Mouse (Mus musculus) kidney, adult 11 months (tissue): ENCODE measurements around the gene 5330417H12Rik.

Source experiments
- DNase-seq: peaks from one replicate; pipeline ENCODE4 v3.0.0; 2022

The 5330417H12Rik gene

DNA sequence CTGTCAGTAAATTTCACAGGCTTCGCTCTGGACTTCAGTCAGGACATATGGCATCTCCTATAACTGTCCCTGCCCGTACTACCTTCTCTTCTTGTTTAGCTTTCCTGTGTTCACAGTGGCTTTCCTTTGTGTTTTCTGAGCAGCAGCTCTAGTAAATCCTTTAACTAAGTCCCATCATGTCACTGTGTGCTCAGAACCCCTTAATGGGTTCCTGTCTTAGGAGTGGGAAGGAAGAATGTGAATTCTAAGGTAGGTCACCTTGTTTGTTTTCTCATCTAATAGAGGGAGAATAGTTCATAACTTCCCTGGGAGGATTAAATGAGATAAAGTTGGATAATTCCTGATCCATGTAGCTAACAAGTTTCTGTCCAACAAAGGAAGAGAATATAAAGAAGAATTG lies at the start of gene 5330417H12Rik:
TSS of gene 5330417H12Rik (minus strand) at position 101 of the 400 bp plus-strand sequence.
- no peak for DNase-seq

DNA sequence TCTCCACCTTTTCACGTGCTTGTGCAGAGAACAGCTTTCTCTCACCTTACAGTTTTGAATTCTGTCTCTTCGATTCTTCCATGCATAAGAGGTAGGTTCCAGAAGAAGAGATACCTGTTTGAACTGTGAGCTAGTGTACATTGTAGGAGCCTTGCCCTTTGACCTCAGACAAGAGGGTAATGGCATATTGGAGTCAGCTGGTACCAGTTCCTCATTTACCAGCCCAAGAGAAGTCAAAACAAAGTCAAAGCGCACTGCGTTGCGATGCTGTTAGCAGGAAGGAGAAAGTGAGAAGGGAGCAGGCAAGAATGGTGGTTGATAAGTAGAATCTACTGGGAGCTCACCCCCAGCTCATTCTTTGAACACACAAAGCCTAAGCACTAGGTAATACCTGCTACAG lies 43.6 kb upstream of the 5330417H12Rik start:
- DNase-seq, result no peak

DNA sequence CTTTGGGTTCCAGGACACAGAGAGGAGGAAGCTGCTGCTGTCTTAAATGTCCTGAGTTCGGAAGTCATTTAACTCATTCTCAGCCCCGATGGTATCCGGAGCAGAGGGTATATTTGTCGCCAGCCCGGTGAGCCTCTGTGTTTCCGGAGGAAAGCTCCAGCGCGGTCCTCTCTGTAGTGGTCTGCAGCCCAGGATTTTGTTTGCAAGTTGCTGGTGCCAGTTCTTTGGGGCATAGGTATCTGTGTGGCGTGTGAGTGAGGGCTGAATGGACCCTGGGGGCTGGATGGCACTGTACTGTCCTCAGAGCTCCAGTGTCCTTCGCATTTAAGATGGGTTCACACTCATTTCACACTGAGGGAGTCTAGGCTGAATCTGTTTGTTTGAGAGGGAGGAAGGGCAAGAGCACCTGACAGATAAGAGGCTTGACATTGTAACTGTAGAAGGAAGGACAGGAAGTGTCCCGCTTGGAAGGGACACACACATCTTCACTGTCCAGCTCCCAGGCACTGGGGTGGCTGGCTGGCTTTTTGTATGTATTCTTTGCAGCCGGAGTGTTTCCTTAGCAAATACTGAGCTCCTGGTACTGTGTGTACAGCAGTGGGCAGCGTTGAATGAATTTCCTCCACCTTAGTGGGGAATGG lies 41.4 kb upstream of the 5330417H12Rik start:
- no peak for DNase-seq

DNA sequence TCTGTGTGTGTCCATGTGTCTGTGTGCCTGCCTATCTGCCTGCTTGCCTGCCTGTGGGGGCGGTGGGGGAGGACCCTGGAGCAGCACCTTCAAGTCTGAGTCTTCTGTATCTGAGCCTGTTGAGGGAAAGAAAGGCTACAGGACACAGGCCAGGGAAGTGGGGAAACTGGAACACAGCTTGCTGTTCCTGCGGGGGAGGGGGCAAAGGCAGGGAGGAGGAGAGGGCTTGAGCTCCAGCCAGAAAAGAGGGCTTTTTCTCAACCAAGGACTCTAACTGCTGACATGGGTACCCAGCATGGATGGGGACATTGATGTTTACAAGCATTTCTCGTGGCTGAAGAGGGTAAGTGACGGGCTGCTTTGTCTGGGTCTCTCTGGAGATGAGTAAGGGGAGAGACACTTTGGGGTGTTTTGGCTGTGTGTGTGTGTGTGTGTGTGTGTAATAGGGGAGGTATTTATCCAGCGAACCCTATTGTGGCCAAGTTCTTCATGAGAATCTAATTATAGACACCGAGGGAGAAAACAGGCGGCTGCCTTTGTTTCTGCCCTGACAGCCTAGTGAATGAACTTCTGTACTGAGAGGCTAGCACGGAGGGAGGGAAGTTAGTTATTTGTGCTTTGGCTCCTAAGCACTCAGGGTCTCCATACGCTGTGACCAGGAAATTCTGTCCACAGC lies 40.8 kb upstream of the 5330417H12Rik start:
- no peak for DNase-seq

DNA sequence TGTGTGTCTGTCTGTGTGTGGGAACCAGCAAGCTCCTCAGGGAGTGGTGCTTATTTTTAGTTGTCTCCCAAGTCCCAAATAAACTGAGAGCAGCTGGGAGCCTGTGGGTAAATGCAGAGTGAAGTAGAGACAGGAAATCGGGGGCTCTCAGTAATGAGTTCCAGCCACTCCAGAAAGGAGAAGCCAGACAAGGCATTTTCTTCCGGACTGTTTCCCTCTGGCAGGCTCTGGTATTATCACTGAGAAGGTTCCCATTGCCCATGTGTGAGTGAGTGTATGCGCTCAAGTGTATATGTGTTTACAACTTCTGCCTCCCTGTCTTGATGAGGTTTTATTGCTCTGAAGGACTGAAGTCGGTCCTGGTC lies 40.2 kb upstream of the 5330417H12Rik start:
- no peak for DNase-seq

DNA sequence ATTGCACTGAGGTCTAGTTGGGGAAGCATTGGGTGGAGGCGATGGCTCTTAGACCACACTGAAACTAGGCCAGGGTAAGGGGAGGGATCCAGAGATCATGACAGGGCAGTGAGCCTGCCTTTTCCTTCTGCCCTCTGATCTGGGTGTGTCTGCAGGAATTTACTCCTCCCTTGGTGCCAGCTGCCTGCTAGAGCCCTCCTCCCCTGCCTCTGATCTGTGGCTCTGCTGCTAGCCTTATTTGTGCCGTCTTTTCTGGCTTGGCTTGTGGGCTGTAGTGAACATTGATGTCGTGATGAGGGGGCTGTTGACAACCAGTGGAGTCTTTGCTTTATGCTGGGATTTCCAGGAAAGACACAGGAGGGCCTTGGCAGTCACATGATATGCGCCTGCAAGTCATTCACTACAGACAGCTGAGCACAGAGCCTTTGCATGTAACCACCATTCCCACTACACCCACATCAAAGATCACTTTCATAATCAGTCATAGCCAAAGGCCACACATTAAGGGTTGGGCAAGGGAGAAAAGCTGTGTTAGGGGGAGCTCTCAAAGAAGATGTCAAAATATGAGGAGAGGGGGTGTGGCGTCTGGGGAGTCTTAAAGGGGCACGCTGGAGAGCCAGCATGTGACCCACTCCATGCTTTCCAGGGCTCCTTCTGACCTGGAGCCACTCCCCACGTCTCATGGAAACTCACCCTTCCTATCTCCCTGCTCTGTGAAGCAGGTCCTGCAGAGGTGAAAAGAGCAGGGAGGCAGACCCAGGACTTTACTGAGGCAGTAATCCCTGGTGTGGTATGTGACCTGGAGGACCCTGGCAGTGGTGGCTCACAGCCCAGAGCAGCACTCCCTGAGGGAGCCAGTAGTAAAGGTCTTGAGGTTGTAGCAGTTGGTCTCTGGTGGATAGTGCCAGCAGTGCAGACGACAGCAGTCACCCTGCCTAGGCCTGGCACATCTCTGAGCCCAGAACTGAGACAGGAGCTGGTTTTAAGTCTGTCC lies 39.4 kb upstream of the 5330417H12Rik start:
- peak; percentile 74 for DNase-seq

DNA sequence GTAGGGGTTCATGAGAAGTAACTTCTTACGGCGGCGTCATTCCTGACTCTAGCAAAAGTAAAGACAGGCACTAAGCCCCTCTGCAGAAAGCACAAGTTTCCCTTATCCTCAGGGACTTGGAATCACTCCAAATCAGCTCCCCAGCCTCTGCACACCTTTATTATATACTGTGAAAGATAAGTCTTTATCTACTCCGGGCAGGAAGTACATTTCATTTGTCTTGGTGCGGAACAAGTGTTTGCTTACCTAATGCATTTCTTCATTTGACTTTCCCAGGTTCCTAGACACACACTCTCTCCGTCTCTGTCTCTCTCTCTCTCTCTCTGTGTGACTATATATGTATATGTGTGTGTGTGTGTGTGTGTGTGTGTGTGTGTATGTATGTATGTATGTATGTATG lies 38.7 kb upstream of the 5330417H12Rik start:
- DNase-seq, result no peak

DNA sequence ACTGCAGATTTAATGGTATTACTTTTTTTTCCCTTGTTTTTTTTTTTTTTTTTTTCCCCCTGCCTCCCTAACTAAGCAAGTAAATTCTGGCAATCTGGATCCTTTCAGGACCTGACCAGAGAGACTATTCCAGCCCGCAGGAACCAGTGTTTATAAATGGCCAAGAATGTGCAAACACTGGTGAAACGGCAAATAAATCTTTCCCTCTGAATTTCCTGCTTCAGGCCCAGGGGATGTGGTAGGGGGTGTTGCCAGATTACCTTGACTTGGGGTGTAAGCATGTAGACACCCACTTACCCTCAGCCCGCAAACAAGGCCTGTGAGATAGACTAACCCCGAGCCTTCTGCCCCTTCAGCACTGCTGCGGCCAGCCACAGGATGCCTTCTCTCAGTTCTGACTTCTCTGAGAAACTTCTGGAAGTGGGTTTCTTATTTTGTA lies 36.9 kb upstream of the 5330417H12Rik start:
- DNase-seq, result no peak

DNA sequence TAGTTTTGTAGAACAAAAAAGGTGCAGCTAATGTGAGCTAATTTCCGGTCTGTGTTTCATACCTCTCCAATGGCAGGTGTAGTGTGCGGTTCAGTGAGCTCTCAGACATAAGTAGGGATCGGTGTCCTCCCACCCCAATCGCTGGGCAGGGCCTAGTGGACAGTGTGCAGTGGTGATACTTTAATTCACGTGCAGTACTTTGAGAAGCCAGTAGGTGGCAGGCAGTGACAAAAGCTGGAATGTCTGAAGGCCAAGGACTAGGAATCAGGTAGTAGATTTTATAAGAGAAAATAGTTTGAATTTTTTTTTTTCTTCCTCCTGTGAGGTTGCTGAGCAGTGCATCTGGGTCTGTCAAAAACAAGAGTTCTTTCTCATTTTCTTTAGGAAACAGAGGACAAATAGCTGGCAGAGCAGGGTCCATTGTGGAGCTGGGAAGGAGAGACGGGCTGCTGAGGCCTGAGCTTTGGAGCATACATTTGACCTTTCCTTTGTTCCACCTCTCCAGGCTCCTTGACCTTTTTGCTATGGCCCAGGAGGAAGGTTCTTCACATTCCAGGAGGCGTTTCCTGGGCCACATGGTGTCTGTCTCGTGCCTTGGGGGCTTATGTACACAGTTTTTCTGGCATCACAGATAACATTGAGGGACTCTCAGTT lies 36.4 kb upstream of the 5330417H12Rik start:
- DNase-seq, result peak; percentile 61

DNA sequence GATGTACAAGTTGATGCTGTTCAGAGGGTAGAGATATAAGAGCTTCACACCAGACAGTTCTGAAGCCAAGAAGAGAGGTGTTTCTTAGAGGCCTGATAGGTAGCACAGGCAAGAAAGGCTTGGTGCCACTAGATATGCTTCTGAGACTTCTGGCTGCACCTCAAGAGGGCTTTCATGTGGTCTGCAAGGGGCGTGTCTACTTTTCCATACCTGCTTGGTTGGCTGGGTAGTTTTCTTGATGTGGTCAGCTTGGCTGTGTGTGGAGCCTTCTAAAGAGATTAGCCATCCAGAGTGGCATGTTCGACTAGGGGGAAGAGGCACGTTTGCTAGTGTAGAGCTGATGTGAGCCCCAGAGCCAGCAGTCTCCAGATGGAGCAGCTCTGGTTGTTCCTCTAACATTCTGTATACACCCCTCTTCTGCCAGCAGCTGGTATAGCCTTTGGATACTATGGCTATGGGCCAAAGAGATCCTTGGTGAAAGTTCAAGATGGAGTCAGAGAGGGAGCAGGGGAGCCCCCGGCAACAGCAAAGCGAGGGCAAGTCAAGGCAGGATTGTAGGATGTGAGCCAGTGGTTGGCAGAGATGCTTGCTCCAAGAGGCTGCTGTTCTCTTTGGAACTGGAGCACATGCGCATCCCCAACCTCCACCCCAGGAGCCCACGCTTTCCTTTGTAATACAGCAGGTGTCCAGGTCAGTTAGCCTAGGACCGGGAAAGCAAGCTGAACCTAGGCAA lies 34.4 kb upstream of the 5330417H12Rik start:
- DNase-seq, result no peak

DNA sequence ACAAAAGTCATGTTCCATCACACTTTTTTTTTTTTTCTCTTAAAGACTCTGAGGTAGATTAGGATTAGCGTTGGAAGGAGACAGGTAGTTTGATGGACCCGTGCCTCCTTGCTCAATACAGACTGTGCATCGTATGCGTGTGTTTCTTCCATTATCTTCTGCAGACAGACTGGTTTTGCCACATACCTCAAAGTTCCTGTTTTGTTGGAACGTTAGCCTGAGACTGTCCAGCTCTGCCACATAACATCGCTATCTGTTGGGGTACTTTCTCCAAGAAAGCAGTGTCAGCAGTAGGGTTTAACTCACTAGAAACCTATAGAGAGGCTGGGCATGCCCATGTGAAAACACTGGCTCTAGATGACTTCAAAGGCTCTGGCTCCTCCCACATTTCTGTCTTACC lies 31.5 kb upstream of the 5330417H12Rik start:
- no peak for DNase-seq

DNA sequence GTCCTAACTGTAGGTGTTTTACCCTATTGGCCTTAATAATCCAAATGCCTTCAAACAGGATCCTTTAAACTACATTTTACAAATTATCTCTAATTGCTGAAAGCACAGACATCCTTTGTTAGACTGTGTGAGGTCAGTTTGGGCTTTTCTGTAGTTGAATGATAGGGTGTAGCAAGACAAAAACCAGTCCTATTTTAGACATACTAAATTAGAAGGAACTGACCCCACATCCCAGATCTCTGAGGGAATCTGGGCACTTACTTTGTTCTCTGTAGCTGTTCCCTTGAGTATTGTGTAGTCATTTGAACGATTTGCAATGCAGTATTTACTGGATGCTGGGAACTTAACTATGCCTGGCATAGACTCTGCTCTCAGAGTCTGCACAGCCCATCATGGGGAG lies 26.9 kb upstream of the 5330417H12Rik start:
- no peak for DNase-seq

DNA sequence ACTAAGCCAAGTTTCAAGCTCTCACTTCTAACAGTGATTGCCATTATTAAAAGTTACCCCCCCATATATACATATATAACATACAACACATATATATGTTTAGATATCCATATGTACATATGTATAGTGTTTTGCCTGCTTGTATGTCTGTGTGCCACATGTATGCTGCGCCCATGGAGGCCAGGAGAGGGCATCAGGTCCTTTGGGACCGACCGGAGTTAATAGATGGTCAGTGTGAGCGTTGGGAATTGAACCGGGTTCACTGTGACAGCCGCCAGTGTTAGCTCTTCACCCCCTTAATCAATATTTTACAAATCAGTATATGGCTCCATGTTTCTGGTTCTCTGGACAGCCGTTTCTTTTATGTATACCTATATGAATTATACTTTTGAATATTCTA lies 25.0 kb upstream of the 5330417H12Rik start:
- DNase-seq, result no peak

DNA sequence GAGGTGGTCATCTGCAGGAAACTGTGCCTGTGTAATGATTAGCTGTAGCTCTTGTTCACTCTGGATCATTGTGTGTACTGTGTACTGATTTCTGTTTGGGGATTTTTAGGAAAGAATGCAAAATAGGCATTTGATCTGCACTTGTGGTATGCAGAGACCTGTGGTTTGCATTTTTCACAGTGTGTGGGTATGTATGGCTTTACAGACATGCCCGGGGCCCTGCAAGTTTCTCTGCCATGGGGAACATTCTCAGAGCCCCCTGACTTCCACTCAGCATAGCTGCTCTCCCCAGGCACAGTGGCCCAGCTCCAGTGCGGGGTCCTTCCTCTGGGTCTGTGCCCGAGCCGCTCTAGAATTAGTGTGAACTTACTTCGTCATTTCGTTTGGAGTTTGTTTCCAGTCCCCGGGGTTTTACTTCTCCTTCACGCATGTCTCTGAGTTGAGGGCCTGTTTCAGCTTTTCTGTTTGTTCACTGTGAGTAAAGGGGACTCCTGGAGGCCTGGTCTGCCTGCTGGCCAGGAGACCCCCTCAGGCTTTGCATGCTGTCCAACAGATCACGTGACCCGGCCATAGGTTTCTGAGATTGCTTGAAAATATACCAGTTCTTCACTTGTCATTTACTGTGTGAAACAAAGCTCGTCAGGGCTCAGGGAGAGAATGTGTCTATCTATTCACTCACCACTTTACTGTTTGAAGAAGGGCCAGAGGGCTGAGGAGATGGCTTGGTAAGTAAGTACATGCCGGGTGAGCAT lies 24.2 kb upstream of the 5330417H12Rik start:
- no peak for DNase-seq

DNA sequence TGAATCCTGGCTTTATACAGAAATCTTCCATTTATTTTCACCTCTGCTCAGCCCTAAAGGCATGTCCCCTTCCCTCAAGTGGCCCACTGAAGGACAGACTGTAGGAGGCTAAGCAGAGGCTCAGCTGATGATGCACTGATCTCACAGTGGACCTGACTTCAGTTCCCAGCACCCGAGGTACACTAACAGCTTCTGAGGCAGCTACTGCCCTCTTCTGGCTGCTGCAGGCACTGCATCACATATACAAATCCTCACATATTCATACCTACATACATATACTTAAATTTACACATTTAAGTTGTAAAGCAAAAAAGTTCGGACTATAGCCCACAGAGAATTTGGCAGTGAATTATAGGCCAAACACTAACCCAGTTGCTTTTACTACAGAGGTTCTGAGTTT lies 20.0 kb upstream of the 5330417H12Rik start:
- DNase-seq, result no peak

DNA sequence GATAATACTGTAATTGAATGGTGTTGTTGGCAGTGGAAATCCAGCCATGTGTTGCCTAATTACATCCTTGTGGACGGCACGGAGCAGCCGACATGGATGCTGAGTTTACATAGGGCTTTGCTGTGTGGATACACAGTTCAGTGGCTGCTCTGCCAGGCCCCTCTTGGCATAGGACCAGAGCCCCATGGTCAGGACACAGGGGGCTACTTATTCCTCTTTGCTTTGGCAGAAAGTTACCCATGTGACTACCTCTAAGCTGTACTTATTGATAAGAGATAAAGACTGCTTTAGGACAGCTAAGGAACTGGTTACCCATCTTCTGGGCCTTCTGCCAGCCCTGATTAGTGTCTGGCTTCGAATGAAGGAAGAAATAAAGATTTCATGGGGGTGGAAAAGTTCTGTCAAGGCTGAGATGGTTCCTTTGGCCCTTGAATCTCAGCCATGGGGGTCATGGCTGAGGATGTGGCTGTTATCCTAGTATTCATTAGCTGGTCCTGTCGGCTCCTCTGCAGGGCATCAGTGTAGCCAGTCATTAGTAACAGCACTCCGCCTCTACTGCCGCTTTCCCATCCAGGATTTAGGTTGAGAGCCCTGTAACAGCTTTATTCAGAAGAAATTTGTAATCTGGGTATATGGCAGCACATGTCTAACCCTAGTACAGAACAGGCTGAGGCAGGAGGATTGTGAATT lies 17.8 kb upstream of the 5330417H12Rik start:
- DNase-seq, result no peak

DNA sequence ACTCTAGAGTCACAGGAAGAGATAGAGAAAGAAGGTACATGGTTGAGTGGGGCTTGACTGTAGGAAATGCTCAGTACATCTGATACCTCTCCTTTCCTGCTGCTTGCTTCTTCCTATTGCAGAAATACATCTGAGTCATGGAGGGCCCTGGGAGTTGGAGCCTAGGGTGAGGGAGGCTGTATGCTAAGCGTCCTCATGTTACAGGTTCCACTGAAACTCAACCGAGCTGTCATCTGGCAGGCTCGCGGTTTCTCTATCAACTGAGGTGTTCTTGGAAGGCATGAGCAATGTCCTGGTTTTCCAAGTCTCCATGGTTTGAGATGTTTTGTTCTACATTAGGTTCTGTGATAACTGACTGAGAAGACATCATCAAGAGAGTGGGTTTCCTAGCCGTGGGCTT lies 13.1 kb upstream of the 5330417H12Rik start:
- DNase-seq, result no peak

DNA sequence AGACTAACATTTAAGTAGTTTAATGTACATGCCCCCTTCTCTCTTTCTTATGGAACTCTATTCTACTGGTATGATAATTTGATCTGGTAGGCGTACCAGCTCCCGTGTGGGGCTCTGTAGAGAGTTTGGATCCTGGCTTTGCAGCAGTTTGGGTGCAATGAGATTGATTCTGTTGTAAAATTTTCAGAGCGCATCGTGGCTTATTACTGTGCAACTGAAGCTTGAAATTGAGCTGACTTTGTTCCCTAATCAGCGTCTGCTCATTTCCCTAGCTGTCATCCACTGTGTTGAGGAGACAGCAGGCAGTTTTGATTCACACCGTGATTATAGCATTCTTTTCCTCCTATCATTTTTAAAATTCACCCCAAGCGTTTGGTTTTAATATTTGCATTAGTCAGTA lies 12.4 kb upstream of the 5330417H12Rik start:
- DNase-seq, result no peak

DNA sequence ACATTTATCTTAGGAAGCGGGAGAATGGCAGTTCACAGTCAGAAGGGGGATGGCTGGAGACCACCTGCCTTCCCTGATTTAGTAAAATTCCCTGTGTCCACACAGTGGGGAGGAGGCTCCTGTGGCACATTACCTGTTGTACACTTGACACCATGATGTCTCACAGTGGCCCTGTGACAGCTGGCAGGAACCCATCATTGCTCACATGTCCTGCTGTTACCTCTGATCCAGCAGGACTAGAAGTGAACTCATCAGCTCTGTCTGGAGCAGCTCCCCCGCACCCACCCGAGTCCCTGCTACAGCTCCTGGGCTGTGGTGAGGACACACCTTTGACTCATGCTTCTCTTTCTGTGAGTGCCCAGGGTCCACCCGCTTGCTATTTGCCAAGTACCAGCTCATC lies 8.2 kb upstream of the 5330417H12Rik start:
- DNase-seq, result no peak

DNA sequence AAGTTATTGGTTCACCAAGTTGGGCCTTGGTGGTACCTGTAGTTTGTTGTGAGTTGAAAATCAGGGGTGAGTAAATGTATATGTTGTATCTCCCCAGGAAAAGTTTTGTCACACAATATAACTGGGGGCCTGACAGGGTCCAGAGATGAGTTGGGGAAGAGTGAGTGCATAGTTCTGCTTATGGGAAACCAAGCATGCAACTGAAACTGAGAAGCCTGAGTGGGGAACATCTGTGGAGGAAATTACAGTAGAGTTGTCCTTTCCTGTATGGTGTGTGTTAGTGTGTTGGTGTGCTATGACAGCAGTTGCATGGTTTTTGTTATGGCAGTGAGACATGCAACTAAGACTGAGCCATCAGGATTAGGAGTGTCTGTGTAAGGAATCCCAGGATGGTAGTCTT lies 3.4 kb upstream of the 5330417H12Rik start:
- DNase-seq, result no peak

DNA sequence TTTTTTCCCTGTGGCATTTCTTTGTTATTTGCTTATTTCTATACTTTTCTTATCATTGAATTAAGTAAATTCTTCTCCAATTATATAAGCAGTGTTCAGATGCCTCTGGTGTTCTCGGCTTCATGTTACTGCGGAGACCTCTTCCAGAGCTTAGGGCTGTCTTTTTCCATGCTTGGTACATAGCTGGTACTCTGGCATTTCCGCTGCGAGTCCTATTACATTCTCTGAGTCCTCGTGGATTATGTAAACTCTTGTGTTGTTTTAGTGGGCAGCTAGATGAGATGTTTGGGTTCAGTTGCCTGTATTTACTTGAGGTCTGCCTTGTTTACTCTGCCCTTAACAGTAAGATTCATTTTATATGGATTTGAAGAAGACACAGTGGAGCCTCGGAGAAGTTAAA lies 820 bp upstream of the 5330417H12Rik start:
- DNase-seq, result no peak
